Mouse (Mus musculus): Measurements from ENCODE around the gene Nfatc3.

Gene Nfatc3

GRCm38 (mm10) chr8:106127054-106127453, 68.4 kb downstream of the Nfatc3 start:
- DNase-seq (ENCODE audit: low spot score): no peak

GRCm38 (mm10) chr8:106127882-106128410, 69.3 kb downstream of the Nfatc3 start:
- no peak for DNase-seq (ENCODE audit: low spot score)

GRCm38 (mm10) chr8:106129232-106129930, 70.7 kb downstream of the Nfatc3 start:
- no peak for DNase-seq (ENCODE audit: low spot score)

- DNase-seq (ENCODE audit: low spot score): no peak
Observed at GRCm38 (mm10) chr8:106129997-106130396, 71.4 kb downstream of the Nfatc3 start.

- DNase-seq (ENCODE audit: low spot score): no peak
Observed at GRCm38 (mm10) chr8:106130505-106130904, 71.9 kb downstream of the Nfatc3 start.

- no peak for DNase-seq (ENCODE audit: low spot score)
Observed at GRCm38 (mm10) chr8:106131021-106131420, 72.4 kb downstream of the Nfatc3 start.

GRCm38 (mm10) chr8:106131488-106132222, 73.0 kb downstream of the Nfatc3 start:
- no peak for DNase-seq (ENCODE audit: low spot score)

GRCm38 (mm10) chr8:106132356-106132755, 73.7 kb downstream of the Nfatc3 start:
- no peak for DNase-seq (ENCODE audit: low spot score)

- no peak for DNase-seq (ENCODE audit: low spot score)
Observed at GRCm38 (mm10) chr8:106133526-106133925, 74.9 kb downstream of the Nfatc3 start.

- DNase-seq (ENCODE audit: low spot score): no peak
Observed at GRCm38 (mm10) chr8:106133946-106134345, 75.3 kb downstream of the Nfatc3 start.

GRCm38 (mm10) chr8:106134751-106135571, 76.3 kb downstream of the Nfatc3 start:
- DNase-seq (ENCODE audit: low spot score): peak; percentile 45

GRCm38 (mm10) chr8:106135672-106136071, 77.0 kb downstream of the Nfatc3 start:
- no peak for DNase-seq (ENCODE audit: low spot score)

GRCm38 (mm10) chr8:106136156-106137130, 77.8 kb downstream of the Nfatc3 start, which contains the start of gene Esrp2:
Gene Esrp2, minus strand, starts transcription at chr8:106136974.
- peak; percentile 55 for DNase-seq (ENCODE audit: low spot score)

- peak; percentile 25 for DNase-seq (ENCODE audit: low spot score)
Observed at GRCm38 (mm10) chr8:106137218-106137905, 78.7 kb downstream of the Nfatc3 start.

- peak; percentile 80 for DNase-seq (ENCODE audit: low spot score)
Observed at GRCm38 (mm10) chr8:106137906-106138477, 79.4 kb downstream of the Nfatc3 start.

- no peak for DNase-seq (ENCODE audit: low spot score)
Observed at GRCm38 (mm10) chr8:106138616-106139015, 80.0 kb downstream of the Nfatc3 start.

- no peak for DNase-seq (ENCODE audit: low spot score)
Observed at GRCm38 (mm10) chr8:106140191-106140590, 81.6 kb downstream of the Nfatc3 start.

- peak; percentile 92 for DNase-seq (ENCODE audit: low spot score)
Observed at GRCm38 (mm10) chr8:106140769-106141168, 82.1 kb downstream of the Nfatc3 start.

- no peak for DNase-seq (ENCODE audit: low spot score)
Observed at GRCm38 (mm10) chr8:106145331-106145730, 86.7 kb downstream of the Nfatc3 start.

- no peak for DNase-seq (ENCODE audit: low spot score)
Observed at GRCm38 (mm10) chr8:106146014-106146413, 87.4 kb downstream of the Nfatc3 start.
